Comparison of ENCODE assay signal across 10 mouse cellular contexts in genomic region chr2:70565651-70566602, GRCm38 (mm10). TPM values are rescaled to one million over a fixed set of nuclear protein-coding genes. Genes with fewer than 3 reads are reported as not detected.
DNase-seq lines count a peak whose midpoint lies in the region; ATAC-seq lines count a peak whose summit lies in the region.
"Had no signal": no experiment of that assay in that cellular context is flagged by ENCODE, and none has a peak within 500 bp of the region (broad histone marks: within the 10 kb centered on the region; RNA-seq: fewer than 3 reads in every experiment).

No protein-coding gene starts in this region.

- H3K4me3 ChIP-seq in heart, embryonic 16.5 days (ENCODE audit: low read length), result peak overlapping the region; percentile 55
- H3K4me3 ChIP-seq in forebrain, embryonic 16.5 days (replicated peaks; ENCODE audit: low read length), result peak overlapping the region; percentile 53
- H3K4me3 ChIP-seq in midbrain, embryonic 13.5 days (replicated peaks), result peak overlapping the region; percentile 54
- H3K4me3 ChIP-seq: stomach, embryonic 15.5 days had no signal

- H3K36me3 ChIP-seq in heart, embryonic 16.5 days (ENCODE audit: control insufficient read depth, insufficient read depth), result no peaks in the 10 kb centered on the region
- H3K36me3 ChIP-seq in forebrain, embryonic 16.5 days (ENCODE audit: control insufficient read depth, insufficient read depth), result no peaks in the 10 kb centered on the region
- no peaks in the 10 kb centered on the region for H3K36me3 ChIP-seq in midbrain, embryonic 13.5 days
- H3K36me3 ChIP-seq: stomach, embryonic 15.5 days had no signal

- H3K27ac ChIP-seq in heart, embryonic 16.5 days (ENCODE audit: low read length), result no peak overlapping the region
- H3K27ac ChIP-seq in forebrain, embryonic 16.5 days (ENCODE audit: low read length), result peak overlapping the region; percentile 94
- peak overlapping the region; percentile 94 for H3K27ac ChIP-seq in midbrain, embryonic 13.5 days
- H3K27ac ChIP-seq: stomach, embryonic 15.5 days had no signal

- peaks cover 88% of the 10 kb centered on the region for H3K27me3 ChIP-seq in heart, embryonic 16.5 days (ENCODE audit: control insufficient read depth, insufficient read depth, low read length)
- peaks cover 36% of the 10 kb centered on the region for H3K27me3 ChIP-seq in forebrain, embryonic 16.5 days (replicated peaks; ENCODE audit: control insufficient read depth, insufficient read depth, low read length)
- H3K27me3 ChIP-seq in midbrain, embryonic 13.5 days, result peaks cover 95% of the 10 kb centered on the region

- no peak for DNase-seq in heart, adult 9 months (ENCODE audit: low spot score in 2 of 2)
- peak; percentile 34 for DNase-seq in ZHBTc4 (ENCODE audit: low read depth, low spot score)
- DNase-seq in gastrocnemius, adult 8-10 months (ENCODE audit: low spot score in 2 of 2), result no peak
- DNase-seq in thymus, postnatal 25 days, result no peak
- no peak for DNase-seq in thymus, postnatal 4 days
- DNase-seq: heart, postnatal 10 days had no signal

- H3K9ac ChIP-seq in heart, embryonic 16.5 days (ENCODE audit: low read length), result no peak overlapping the region
- H3K9ac ChIP-seq in forebrain, embryonic 16.5 days (replicated peaks; ENCODE audit: low read depth, low read length), result peak overlapping the region; percentile 57
- H3K9ac ChIP-seq in midbrain, embryonic 13.5 days (replicated peaks), result peak overlapping the region; percentile 83
- H3K9ac ChIP-seq: stomach, embryonic 15.5 days had no signal

- H3K4me2 ChIP-seq in heart, embryonic 16.5 days (ENCODE audit: low read depth, low read length), result peak overlapping the region; percentile 88
- peak overlapping the region; percentile 65 for H3K4me2 ChIP-seq in forebrain, embryonic 16.5 days (ENCODE audit: low read length)
- peak overlapping the region; percentile 65 for H3K4me2 ChIP-seq in midbrain, embryonic 13.5 days (replicated peaks)

- WGBS in heart, embryonic 16.5 days, result 5% methylated on average over 30 of the region's 30 CpGs
- 4% methylated on average over 30 of the region's 30 CpGs for WGBS in forebrain, embryonic 16.5 days
- WGBS in midbrain, embryonic 13.5 days, result 2% methylated on average over 30 of the region's 30 CpGs

- ATAC-seq in heart, embryonic 16.5 days (replicated peaks; ENCODE audit: extremely low read depth, insufficient read depth, low FRiP score), result no peak
- no peak for ATAC-seq in forebrain, embryonic 16.5 days
- no peak for ATAC-seq in midbrain, embryonic 13.5 days

- peaks cover 44% of the 10 kb centered on the region for H3K4me1 ChIP-seq in heart, embryonic 16.5 days (ENCODE audit: control insufficient read depth, insufficient read depth, low read length)
- peaks cover 44% of the 10 kb centered on the region for H3K4me1 ChIP-seq in forebrain, embryonic 16.5 days (replicated peaks; ENCODE audit: control insufficient read depth, insufficient read depth, low read length)
- H3K4me1 ChIP-seq in midbrain, embryonic 13.5 days (replicated peaks), result peaks cover 86% of the 10 kb centered on the region

- H3K9me3 ChIP-seq in heart, embryonic 16.5 days (replicated peaks; ENCODE audit: control insufficient read depth, low read length), result no peaks in the 10 kb centered on the region
- H3K9me3 ChIP-seq in forebrain, embryonic 16.5 days (ENCODE audit: control insufficient read depth, low read length), result no peaks in the 10 kb centered on the region
- H3K9me3 ChIP-seq in midbrain, embryonic 13.5 days, result no peaks in the 10 kb centered on the region
- H3K9me3 ChIP-seq: stomach, embryonic 15.5 days had no signal

RNA-seq across cellular contexts. Expression of gene Gad1, which starts 13.1 kb away (rescaled TPM):
- 0.25 and 0.41 TPM in 2 replicates for polyA plus RNA-seq in heart, embryonic 16.5 days (2015; fragmentation: Nextera tagmentation; extraction: Ambion mirVana)
- 77.5 and 96.0 TPM in 2 replicates for polyA plus RNA-seq in forebrain, embryonic 16.5 days (2015; fragmentation: Nextera tagmentation; extraction: Ambion mirVana)
- polyA plus RNA-seq in midbrain, embryonic 13.5 days (2015; fragmentation: Nextera tagmentation; extraction: Ambion mirVana), result 60.2 and 63.2 TPM in 2 replicates
- 1 to 10 TPM in 1 of 4 experiments, under 1 TPM in 3; 0.13 to 1.7 (median 0.44) TPM for total RNA-seq in gastrocnemius, adult 8-10 months (2022)

RNA-seq across cellular contexts. Expression of gene Erich2, which starts 57.3 kb away (rescaled TPM):
- polyA plus RNA-seq in heart, embryonic 16.5 days (2015; fragmentation: Nextera tagmentation; extraction: Ambion mirVana), result 0.97 and 2.1 TPM in 2 replicates
- 1.3 and 2.6 TPM in 2 replicates for polyA plus RNA-seq in forebrain, embryonic 16.5 days (2015; fragmentation: Nextera tagmentation; extraction: Ambion mirVana)
- 1.3 and 3.2 TPM in 2 replicates for polyA plus RNA-seq in midbrain, embryonic 13.5 days (2015; fragmentation: Nextera tagmentation; extraction: Ambion mirVana)
- not detected for total RNA-seq in gastrocnemius, adult 8-10 months (2022)
- total RNA-seq: heart, postnatal 10 days had no signal

Comparison
In these comparisons a context has a peak if more than half of its experiments do, and no peak if none do; other contexts are left out.
1. RNA of gene Gad1, which starts 13.1 kb away (polyA plus RNA-seq): 77.5 to 96.0 TPM in forebrain, embryonic 16.5 days and 60.2 to 63.2 TPM in midbrain, embryonic 13.5 days; 0.25 to 0.41 TPM in heart, embryonic 16.5 days; every median in the first group is over 10 times any median in the second.
2. Peak in every context shown above with its lines, with median percentiles within 50 percentile points of each other: H3K4me2 ChIP-seq and H3K4me3 ChIP-seq.